Mouse (Mus musculus) cerebellum, adult 2 months (tissue): ENCODE data around the gene Mmp23.

Experiments
- CTCF ChIP-seq: fragments of 200-500 bp; IDR thresholded peaks from 2 replicates; pipeline ENCODE4 v1.5.1; 2011; ENCODE audit warnings: low read depth, mild to moderate bottlenecking, control low read depth, low read length, moderate library complexity, borderline replicate concordance; ENCODE audit not compliant: insufficient read depth
- POLR2A ChIP-seq: fragments of 200-500 bp; IDR thresholded peaks from 2 replicates; pipeline ENCODE4 v1.6.1; 2011; ENCODE audit warnings: low read length, control low read depth, borderline replicate concordance; ENCODE audit not compliant: insufficient read depth

- TF ChIP-seq CTCF, result no peak
- TF ChIP-seq POLR2A, result peak; percentile 90; the same call in 1 of the 2 replicates
These were observed 28.6 kb downstream of the Mmp23 start, which contains the start of gene Cdk11b for GRCm38 (mm10) chr4:155624338-155625291.
